Mouse (Mus musculus) T-helper 1 cell (primary cell): Measurements from ENCODE around the gene Sirt4.
"Not testable (repeated sequence)": the region's sequence is repeated elsewhere in the genome, so short reads cannot be mapped to it uniquely, and the experiment has no call there.

Source experiments
- in situ Hi-C: fragments of 300-600 bp; cut with MboI, MseI; formaldehyde crosslinking; loops from one replicate; pipeline ENCODE4 v1.15.1; 2025; ENCODE audit warnings: high pct_unique_total_duplicates

Gene Sirt4

GRCm38 (mm10) chr5:115514896-115515587, 30.5 kb upstream of the Sirt4 start:
- in situ Hi-C loops, result no loop called here

DNA sequence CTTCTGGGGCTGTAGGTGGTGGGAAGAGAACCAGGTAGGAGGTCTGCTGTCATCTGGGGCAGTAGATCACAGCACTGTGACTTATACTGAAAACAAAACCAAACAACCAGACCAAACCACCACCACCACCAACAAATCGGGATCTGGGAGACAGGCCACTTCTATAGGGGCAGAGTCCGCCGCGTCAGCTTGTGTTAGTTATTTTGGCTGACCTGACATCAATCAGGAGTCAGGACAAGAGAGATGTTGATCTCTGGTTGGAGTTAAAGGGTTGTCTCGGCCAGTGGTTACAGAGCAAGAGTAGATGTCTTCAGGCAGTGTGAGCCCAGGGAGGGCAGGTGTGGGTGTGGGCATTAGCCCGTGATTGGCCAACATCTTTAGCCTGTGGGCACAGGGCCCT, 29.8 kb upstream of the Sirt4 start:
- in situ Hi-C loops, result no loop called here

DNA sequence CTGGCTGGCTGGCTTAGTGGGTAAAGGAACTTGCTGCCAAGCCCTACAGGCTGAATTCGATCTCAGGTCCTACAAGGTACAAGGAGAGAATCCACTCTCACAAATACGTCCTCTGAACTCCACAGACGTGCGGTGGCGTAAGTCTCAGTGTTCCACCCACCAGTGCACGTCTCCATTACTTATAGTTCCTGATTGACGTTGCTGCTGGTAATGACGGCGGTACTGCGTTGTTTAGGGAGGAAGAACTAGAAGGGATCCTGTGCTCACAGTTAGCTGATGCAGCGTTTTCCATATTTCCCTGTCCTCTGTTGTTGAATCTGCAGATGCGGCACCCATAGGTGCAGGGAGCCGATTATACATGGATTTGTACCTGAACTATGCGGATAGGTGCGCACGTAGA, 29.2 kb upstream of the Sirt4 start:
- in situ Hi-C loops, result no loop called here

- in situ Hi-C loops, result no loop called here
Measured at GRCm38 (mm10) chr5:115513246-115513645, 28.7 kb upstream of the Sirt4 start.

- in situ Hi-C loops, result no loop called here
Measured at GRCm38 (mm10) chr5:115512375-115512774, 27.9 kb upstream of the Sirt4 start.

DNA sequence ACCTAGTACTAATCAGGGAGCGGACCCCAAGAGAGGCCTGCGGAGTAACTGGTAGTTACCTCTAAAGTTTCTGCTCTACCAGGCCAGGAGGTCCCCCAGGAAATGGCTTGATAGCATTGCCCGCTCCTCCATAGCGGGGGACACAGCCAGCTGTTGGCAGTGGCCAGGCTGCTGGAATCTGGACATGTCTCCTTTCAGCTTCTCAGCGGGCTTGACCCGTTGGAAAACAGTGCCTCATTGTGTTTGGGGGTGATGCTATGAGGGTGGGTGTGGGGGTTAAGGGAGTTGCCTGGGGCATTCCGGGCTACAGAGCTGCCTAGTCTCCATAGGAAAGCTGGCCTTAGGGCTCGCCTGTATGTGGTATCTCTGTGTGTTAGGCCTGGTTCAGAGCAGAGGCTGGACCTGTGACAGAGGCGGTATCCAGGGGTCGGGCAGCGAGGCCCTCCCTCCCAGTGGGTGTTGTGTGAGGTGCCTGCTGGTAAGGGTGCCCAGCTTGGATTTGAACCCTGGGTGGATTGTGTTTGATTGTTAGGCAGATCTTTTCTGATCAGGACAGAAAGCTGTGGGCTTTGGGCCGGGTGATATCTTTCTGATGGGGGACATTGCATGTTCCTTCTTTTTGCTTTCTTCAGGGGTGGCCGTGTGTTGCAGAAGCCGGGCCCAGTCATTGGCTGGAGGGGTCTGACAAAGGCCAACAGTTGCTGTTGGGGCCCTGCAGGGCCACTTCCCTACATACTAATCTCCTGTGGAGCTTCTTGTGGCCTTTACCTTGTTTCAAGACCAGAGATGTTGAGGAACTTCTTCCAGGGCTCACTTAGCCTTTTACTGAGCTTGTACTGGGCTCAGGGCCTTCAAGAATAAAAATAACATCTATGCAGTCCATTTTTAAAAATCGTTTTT, 25.5 kb upstream of the Sirt4 start:
- in situ Hi-C loops, result loop anchor here (10.0 kb wide), 1 partner anchor 1615 kb away; the partner anchor contains the start of gene Taok3

DNA sequence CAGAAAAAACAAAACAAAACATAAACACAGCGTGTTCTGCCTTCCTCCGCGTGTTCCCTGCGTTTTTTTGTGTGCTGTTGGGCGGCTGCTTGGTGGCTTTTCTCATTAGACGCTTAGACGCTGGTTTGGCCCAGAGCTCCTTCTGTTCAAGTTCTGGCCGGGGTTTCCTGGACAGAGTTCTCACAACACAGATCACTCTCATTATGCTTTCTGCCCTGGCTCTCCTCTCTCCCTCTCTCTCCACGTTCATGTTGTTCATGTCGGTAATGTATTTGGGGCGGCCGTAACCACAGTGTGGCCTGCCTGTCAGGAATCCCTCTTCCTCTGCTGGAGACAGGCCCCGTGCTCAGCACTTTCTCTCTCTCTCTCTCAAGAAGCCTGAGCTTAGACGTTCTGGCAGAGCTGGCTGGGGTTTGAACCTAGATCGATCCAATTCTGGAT, 24.8 kb upstream of the Sirt4 start:
- in situ Hi-C loops, result loop anchor here (10.0 kb wide), 1 partner anchor 1615 kb away; the partner anchor contains the start of gene Taok3

DNA sequence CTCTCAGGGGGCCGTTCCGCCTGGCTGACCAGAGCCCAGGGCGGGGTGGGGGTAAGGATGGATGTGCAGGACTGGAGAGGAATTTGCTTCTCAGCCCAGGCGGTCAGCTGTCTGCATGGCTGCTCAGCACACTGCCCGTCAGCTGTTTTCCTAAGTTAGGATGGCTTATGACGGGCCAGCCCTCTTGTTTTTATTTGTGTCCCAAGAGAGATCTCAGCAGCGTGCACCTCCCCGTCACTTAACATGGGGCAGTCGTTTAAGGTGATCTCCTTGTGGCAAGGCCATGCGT, 24.3 kb upstream of the Sirt4 start:
- in situ Hi-C loops, result loop anchor here (10.0 kb wide), 1 partner anchor 1616 kb away; the partner anchor contains the start of gene Taok3

DNA sequence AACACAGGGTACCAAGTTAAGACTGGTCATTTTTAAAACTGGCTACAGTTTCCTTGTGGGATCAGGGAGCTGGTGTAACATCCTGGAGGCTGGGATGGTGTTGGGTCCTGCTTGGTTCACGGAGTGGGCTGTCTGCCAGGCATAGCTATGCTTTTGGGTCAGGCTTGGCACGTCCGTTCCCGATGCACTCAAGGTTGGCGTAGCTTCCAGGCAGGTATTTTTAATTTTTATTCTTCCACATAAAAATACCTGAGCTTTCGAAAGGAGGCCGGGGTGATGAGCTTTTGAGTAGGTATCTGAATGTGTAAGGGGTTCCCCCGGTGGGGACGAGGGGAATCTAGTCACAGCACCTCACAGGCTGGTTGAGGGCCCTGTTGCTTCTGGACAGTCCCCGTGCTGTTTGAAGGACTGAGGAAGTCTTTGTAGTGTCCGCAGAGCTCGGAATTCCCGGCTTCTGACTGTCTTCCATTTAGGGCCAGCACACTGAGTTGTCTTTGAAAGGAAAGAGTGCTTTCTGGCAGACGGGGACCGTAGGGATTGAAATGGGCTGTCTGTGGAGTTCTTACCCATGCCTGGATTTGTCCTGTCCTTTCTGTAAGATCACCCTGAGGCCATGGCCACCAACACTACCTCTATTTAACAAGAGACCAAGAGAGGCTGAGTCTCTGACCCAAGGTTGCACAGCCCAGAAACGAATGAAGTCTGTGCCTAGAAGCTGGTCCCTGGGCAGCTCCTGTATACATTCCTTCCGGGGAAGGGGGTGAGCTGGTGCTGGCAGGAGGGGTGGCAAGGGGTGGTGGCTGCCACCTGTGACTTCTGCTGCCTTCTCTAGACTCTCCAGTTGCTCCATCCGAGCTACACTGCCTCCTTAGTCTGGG, 23.7 kb upstream of the Sirt4 start:
- in situ Hi-C loops, result loop anchor here (10.0 kb wide), 1 partner anchor 1617 kb away; the partner anchor contains the start of gene Taok3

DNA sequence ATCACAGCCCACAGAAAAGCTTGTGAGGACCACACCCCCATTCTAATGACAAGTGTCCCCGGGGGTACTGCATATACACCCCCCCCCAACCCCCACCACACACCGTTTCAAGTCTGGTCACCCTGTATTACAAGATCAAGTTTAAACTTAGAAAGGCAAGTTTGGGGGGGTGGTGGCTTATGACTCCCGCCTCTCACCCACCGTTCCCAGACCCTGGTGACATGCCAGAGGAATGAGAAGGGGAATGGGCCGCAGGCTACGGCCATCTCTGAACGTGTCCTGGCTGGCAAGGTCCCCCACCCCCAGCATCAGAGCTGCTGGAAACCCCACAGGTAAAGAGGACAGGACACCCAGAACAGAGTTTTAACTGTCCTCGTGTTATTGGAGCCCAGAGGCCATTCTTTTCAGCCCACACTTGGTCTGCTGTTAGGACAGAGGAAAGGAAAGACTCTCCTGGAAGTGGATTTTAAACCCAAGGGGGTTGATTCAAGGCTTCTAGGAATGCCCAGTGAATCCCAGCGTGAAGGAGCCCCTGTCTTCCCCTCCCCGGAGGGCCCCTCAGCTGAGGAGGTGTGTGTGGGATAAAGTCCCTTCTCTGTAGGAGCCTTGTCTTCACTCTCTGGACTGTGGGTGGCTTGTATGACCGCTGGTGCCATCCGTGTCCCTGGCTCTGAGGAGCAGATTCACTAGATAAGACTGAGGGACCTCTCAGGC, 22.9 kb upstream of the Sirt4 start:
- in situ Hi-C loops, result loop anchor here (10.0 kb wide), 1 partner anchor 1617 kb away; the partner anchor contains the start of gene Taok3

- in situ Hi-C loops, result loop anchor here (10.0 kb wide), 1 partner anchor 1618 kb away; the partner anchor contains the start of gene Taok3
Measured at GRCm38 (mm10) chr5:115506454-115507201, 22.1 kb upstream of the Sirt4 start, which contains the start of gene Pxn. Gene Pxn (plus strand): TSS chr5:115506676.

DNA sequence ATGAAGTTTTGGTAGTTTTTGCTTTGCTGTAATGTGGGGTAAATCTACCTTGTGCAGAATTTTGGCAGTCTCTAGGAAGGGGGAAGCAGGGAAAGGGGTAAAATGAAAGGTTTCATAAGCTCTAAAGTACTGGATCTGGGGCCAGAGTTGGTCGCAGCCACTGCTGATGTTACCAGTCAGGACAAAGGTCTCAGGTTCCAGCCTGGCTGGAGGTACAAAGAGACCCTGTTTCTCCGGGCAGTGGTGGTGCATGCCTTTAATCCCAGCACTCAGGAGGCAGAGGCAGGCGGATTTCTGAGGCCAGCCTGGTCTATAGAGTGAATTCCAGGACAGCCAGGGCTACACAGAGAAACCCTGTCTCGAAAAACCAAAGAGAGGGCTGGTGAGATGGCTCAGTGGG, 21.1 kb upstream of the Sirt4 start:
- in situ Hi-C loops, result loop anchor here (10.0 kb wide), 1 partner anchor 1619 kb away; the partner anchor contains the start of gene Taok3

DNA sequence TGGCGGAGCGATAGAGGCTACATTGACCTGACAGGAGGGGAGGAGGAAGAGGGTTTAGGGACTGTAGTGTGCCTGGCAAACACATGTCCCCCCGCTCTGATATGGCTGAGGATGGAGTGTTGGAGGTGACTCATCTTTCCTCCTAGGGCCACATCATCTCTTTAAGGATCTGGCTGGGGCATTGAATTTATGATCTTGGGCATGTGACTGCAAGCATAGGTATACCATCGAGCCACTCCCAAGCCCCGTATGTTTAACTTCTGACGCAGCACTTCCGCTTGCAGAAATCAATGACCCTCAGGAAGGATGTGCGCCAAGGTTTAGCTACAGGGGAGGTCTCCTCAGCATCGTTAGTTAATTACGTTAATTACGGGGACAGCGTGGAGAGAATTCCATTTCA, 18.5 kb upstream of the Sirt4 start:
- in situ Hi-C loops, result loop anchor here (5.0 to 10.0 kb wide), 2 partner anchors 39 to 1622 kb away; partner anchors contain the start of gene Taok3

DNA sequence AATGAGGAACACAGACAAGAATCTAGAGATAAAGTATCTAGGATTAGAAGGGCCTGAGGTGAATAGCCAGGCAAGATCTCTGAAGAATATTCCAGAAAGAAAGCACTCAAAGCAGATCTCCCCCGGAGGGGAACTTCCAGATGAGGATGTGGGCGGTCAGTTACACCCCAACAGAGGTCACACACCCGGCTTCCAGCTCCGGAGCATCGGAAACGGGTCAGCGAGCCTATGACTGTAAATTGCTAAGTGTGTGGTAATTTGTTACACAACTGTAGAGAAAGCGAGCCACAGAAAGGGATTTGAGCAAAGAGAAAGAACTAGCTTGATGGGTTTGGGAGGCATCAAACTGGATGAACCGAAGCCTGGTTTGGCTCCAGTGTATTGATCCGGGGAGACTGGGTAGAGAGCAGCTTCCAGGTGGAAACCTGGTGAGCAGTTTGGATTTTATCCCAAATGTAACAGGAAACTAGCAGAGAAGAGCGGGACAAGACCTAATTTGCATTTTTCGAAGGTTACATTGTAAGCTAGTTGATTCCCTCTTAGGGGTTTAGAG, 15.9 kb upstream of the Sirt4 start:
- in situ Hi-C loops, result loop anchor here (5.0 to 10.0 kb wide), 2 partner anchors 42 to 1624 kb away; partner anchors contain the start of gene Taok3

- in situ Hi-C loops, result no loop called here
Measured at GRCm38 (mm10) chr5:115498307-115499240, 14.0 kb upstream of the Sirt4 start.

GRCm38 (mm10) chr5:115497033-115497432, 12.5 kb upstream of the Sirt4 start:
- in situ Hi-C loops, result no loop called here

GRCm38 (mm10) chr5:115495618-115496017, 11.1 kb upstream of the Sirt4 start:
- in situ Hi-C loops, result not testable (repeated sequence)

DNA sequence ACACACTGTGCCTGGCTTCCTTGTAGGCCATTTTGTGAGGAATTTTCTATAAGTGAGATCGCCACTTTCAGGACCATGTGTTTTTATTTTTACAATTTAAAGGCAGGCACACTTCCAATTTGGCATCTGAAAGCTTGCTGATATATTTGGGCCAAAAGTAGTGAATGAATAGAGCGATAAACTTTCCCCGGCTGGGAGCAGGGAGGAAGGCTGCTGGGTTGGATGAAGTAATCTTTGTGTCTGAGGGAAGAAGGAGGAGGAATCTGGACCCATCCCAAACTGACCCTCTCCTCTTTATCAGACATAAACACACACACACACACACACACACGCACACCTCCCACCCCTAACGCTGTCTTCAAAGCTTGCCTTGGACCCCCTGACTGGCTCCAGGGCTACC, 8.9 kb upstream of the Sirt4 start:
- in situ Hi-C loops, result no loop called here
